Mouse (Mus musculus) CD4-positive, CD25-positive, alpha-beta regulatory T cell, adult 9 weeks (primary cell): ENCODE results near the gene Zfp748. TPM values are rescaled to one million over a fixed set of nuclear protein-coding genes. Genes with fewer than 3 reads are reported as not detected.

Source experiments
- polyA plus RNA-seq: library from polyadenylated mRNA; unstranded; fragments of 100-300 nt; shearing (Covaris generic); gene quantifications from one replicate; pipeline ENCODE4 v1.2.1, GENCODE M21; 2017

Gene Zfp748
- polyA plus RNA-seq = 22.5 TPM

GRCm38 (mm10) chr13:67553730-67554129 is at the start of gene Zfp748:
Zfp748 (minus strand) TSS chr13:67553830.

GRCm38 (mm10) chr13:67525753-67526410 is 27.7 kb downstream of the Zfp748 start, which contains the start of the genes Gm26965 and Zfp87:
Gm26965 (minus strand) TSS chr13:67526151.
Zfp87 (minus strand) TSS chr13:67526177.

GRCm38 (mm10) chr13:67500084-67500719 is 53.4 kb downstream of the Zfp748 start, which contains the start of gene Zfp58:
Zfp58 (minus strand) TSS chr13:67500555.

Other genes with a start within 250 kb of the Zfp748 start
- 1.0 TPM for gene Zfp457, start 247.3 kb downstream of the Zfp748 start, polyA plus RNA-seq
- gene Zfp595, start 221.3 kb downstream of the Zfp748 start, polyA plus RNA-seq = 7.4 TPM
- gene Gm28044, start 193.3 kb downstream of the Zfp748 start, polyA plus RNA-seq = 0.76 TPM
- gene Zfp953, start 193.2 kb downstream of the Zfp748 start, polyA plus RNA-seq = 2.3 TPM
- 2.6 TPM for gene Gm28041, start 178.1 kb downstream of the Zfp748 start, polyA plus RNA-seq
- 8.0 TPM for gene Zfp456, start 178.0 kb downstream of the Zfp748 start, polyA plus RNA-seq
- gene Zfp429, start 154.0 kb downstream of the Zfp748 start, polyA plus RNA-seq = 29.7 TPM
- gene Zfp459, start 132.4 kb downstream of the Zfp748 start, polyA plus RNA-seq = 3.3 TPM
- 20.4 TPM for gene Zfp874a, start 102.2 kb downstream of the Zfp748 start, polyA plus RNA-seq
- 13.3 TPM for gene Zfp874b, start 69.6 kb downstream of the Zfp748 start, polyA plus RNA-seq
- gene Zfp58, start 53.3 kb downstream of the Zfp748 start, polyA plus RNA-seq = 19.6 TPM
- 1.5 TPM for gene Gm26965, start 27.7 kb downstream of the Zfp748 start, polyA plus RNA-seq
- 58.4 TPM for gene Zfp87, start 27.7 kb downstream of the Zfp748 start, polyA plus RNA-seq
- 8.2 TPM for gene Zfp729b, start 55.9 kb upstream of the Zfp748 start, polyA plus RNA-seq
- gene Gm49345, start 83.9 kb upstream of the Zfp748 start, polyA plus RNA-seq = 5.4 TPM
- 8.1 TPM for gene Zfp729a, start 84.0 kb upstream of the Zfp748 start, polyA plus RNA-seq
- 25.0 TPM for gene Zfp738, start 133.2 kb upstream of the Zfp748 start, polyA plus RNA-seq
- 12.0 TPM for gene Zfp65, start 175.3 kb upstream of the Zfp748 start, polyA plus RNA-seq
- gene Zfp85, start 201.4 kb upstream of the Zfp748 start, polyA plus RNA-seq = 10.1 TPM
- 2.1 TPM for gene Zfp493, start 225.9 kb upstream of the Zfp748 start, polyA plus RNA-seq